Mouse (Mus musculus): ENCODE results near the gene Cct7. TPM values are rescaled to one million over a fixed set of nuclear protein-coding genes. Genes with fewer than 3 reads are reported as not detected.

Gene Cct7
- 76.6 and 82.9 TPM in 2 replicates for polyA plus RNA-seq (2012; rRNA removed)

GRCm38 (mm10) chr6:85450697-85451663 lies at the start of gene Cct7:
Gene Cct7 (plus strand): TSS chr6:85451514.

DNA sequence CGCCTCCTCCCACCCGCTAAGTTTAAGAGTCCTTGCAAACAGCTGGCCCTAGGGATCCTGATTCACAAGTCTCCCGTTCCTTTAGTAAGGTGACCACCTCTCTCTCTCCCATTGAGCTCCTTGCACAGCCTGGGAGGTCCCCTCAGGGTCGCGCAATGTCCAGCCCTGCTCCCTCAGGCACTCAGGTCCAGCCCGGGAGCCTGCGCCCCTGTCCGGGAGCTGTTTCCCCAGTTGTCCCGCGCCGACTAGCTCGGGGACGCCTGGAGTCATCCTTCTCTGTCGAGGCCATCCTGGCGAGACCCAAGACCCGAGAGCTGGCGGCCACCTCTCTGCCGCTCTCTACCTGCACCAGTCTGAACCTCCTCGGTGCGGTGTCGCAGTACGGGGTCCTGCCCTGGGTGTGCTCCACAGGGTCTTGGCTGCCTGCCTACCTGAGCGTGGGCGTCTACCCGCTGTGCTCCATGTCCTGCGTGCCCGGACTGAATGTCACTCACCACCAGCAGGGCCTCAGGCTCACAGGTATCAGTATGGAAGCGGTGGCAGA lies 27.4 kb upstream of the Cct7 start, which contains the start of gene Noto:
Gene Noto, plus strand, starts transcription at position 51 of the 544 bp plus-strand sequence.

GRCm38 (mm10) chr6:85431842-85432431 lies 19.4 kb upstream of the Cct7 start, which contains the start of gene Smyd5:
Gene Smyd5 (plus strand): TSS chr6:85431989.

DNA sequence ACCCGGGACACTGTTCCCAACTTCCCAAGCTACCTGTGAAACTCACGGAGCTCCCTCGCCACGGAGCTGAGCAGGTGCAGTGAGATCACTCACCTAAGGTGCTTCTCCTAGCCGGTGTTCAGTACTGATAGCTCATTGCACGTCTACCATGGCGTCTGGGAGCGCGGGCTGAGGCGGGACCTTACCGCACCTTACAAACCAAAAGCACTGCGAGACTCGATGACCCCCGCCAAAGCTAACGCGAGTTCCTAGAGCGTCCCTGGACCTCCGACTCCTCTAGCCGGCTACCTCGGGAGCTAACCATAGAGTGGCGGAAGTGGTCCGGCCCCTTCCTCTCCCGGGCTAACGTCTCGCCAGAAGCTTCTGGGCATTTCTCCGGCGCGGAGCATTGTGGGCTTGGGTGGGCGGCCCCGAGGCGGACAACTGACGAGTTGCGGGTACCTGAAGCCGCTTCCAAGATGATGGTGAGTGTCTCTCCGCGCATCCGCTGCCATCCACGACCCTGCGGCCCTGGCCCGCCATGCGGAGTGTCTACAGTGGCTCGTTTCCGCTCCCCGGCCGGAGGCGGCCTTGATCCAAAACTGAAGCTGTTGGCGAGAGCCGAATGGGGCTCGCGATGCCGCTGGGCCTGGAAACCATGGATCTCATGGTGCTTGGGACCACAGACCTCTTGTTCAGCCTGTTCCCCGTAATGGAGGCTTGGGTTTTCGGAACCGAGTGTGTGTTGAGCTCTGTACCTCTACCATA lies 523 bp downstream of the Cct7 start, which contains the start of gene Pradc1:
Gene Pradc1, minus strand, starts transcription at position 307 of the 747 bp plus-strand sequence.

GRCm38 (mm10) chr6:85502911-85503250 lies 51.6 kb downstream of the Cct7 start, which contains the start of gene Fbxo41:
Gene Fbxo41 (minus strand): TSS chr6:85502994.

GRCm38 (mm10) chr6:85513531-85513910 lies 62.2 kb downstream of the Cct7 start, which contains the start of gene Egr4:
Gene Egr4 (minus strand): TSS chr6:85513589.

Other genes starting within 250 kb of the Cct7 start
- gene Sfxn5, start 118.1 kb upstream of the Cct7 start, polyA plus RNA-seq (2012; rRNA removed): 14.9 and 25.3 TPM in 2 replicates
- 11.1 and 13.5 TPM in 2 replicates for gene Rab11fip5, start 76.9 kb upstream of the Cct7 start, polyA plus RNA-seq (2012; rRNA removed)
- not detected in 2 replicates for gene Noto, start 27.6 kb upstream of the Cct7 start, polyA plus RNA-seq (2012; rRNA removed)
- 10.9 and 13.1 TPM in 2 replicates for gene Smyd5, start 19.5 kb upstream of the Cct7 start, polyA plus RNA-seq (2012; rRNA removed)
- gene Pradc1, start 456 bp downstream of the Cct7 start, polyA plus RNA-seq (2012; rRNA removed): 20.3 and 29.0 TPM in 2 replicates
- 0.36 and 0.51 TPM in 2 replicates for gene Fbxo41, start 51.5 kb downstream of the Cct7 start, polyA plus RNA-seq (2012; rRNA removed)
- gene Egr4, start 62.1 kb downstream of the Cct7 start, polyA plus RNA-seq (2012; rRNA removed): not detected in 2 replicates
- 0.41 and 0.43 TPM in 2 replicates for gene Alms1, start 136.0 kb downstream of the Cct7 start, polyA plus RNA-seq (2012; rRNA removed)